Mouse (Mus musculus) CH12.LX (cell line): ENCODE measurements at regions not wholly inside any gene's neighbourhood (a gene's known extent, or its start where the extent isn't known, plus 50 kb on each side); places are given as distances from the start of the nearest gene placed in this dataset.

Experiments used
- DNase-seq: peaks from one replicate; pipeline ENCODE4 v3.0.0-alpha.2; 2013; ENCODE audit errors: extremely low read depth
- H3K27ac ChIP-seq: 2 replicates; pipeline ENCODE4 v1.5.1; 2012; ENCODE audit warnings: low read depth, mild to moderate bottlenecking, control low read depth, moderate library complexity; ENCODE audit not compliant: insufficient read depth
- H3K27me3 ChIP-seq: replicated peaks from 2 replicates; pipeline ENCODE3; 2012; ENCODE audit warnings: inconsistent platforms
- H3K36me3 ChIP-seq, 2 experiments: replicated peaks in 1 of 2; 2 replicates each; pipeline versions ENCODE3 to v1.6.1; 2012; ENCODE audit warnings: inconsistent platforms in 1 of 2, low read length in 1 of 2, mild to moderate bottlenecking in 1 of 2, mixed read lengths in 1 of 2, moderate library complexity in 1 of 2; ENCODE audit not compliant: control insufficient read depth in 1 of 2, insufficient read depth in 1 of 2
- H3K4me1 ChIP-seq, 2 experiments: 2 replicates each; pipeline ENCODE4 v1.6.1; 2012; ENCODE audit warnings: inconsistent platforms in 1 of 2, moderate library complexity in 1 of 2; ENCODE audit not compliant: insufficient read depth in 2 of 2, control insufficient read depth in 1 of 2
- H3K4me2 ChIP-seq: 2 replicates; pipeline ENCODE4 v1.6.1; 2012; ENCODE audit warnings: low read depth, mild to moderate bottlenecking, control low read depth; ENCODE audit not compliant: poor library complexity, insufficient read depth, severe bottlenecking
- H3K4me3 ChIP-seq, 3 experiments: fragments of 150-350 bp in 1 of 3; sonication (generic) in 1 of 3; replicated peaks in 1 of 3; 2 replicates each; pipeline versions ENCODE3 to v1.5.1; 2011 to 2012; ENCODE audit warnings: low read depth in 2 of 3, low read length in 2 of 3, mild to moderate bottlenecking in 2 of 3, moderate library complexity in 2 of 3, control low read depth in 1 of 3, improper control_type of control experiment in 1 of 3, inconsistent platforms in 1 of 3, mixed read lengths in 1 of 3; ENCODE audit not compliant: poor library complexity in 1 of 3
- H3K79me2 ChIP-seq: replicated peaks from 2 replicates; pipeline ENCODE4 v1.6.1; 2012; ENCODE audit warnings: mild to moderate bottlenecking, moderate library complexity; ENCODE audit not compliant: control insufficient read depth, poor library complexity, insufficient read depth, severe bottlenecking; ENCODE audit errors: extremely low read depth
- H3K9ac ChIP-seq: 2 replicates; pipeline ENCODE4 v1.6.1; 2012; ENCODE audit warnings: low read depth, mild to moderate bottlenecking, control low read depth, moderate library complexity; ENCODE audit not compliant: insufficient read depth
- H3K9me3 ChIP-seq: replicated peaks from 2 replicates; pipeline ENCODE3; 2012; ENCODE audit warnings: low read length, inconsistent platforms, mixed read lengths
- E2F4 ChIP-seq: IDR thresholded peaks from 2 replicates; pipeline ENCODE4 v1.6.1; 2011; ENCODE audit warnings: low read depth, low read length, improper control_type of control experiment; ENCODE audit not compliant: insufficient replicate concordance
- EP300 ChIP-seq: IDR thresholded peaks from 2 replicates; pipeline ENCODE4 v1.6.1; 2011; ENCODE audit warnings: low read length, improper control_type of control experiment
- ETS1 ChIP-seq: conservative IDR thresholded peaks from 2 replicates; pipeline ENCODE4 v1.6.1; 2012; ENCODE audit warnings: low read depth, mild to moderate bottlenecking, inconsistent platforms, low read length, improper control_type of control experiment, moderate library complexity
- HCFC1 ChIP-seq: IDR thresholded peaks from 2 replicates; pipeline ENCODE4 v1.6.1; 2012; ENCODE audit warnings: low read depth, mild to moderate bottlenecking, inconsistent platforms, low read length, improper control_type of control experiment
- IRF4 ChIP-seq: IDR thresholded peaks from 2 replicates; pipeline ENCODE4 v1.6.1; 2014; ENCODE audit warnings: low read depth, mild to moderate bottlenecking, inconsistent platforms, low read length, improper control_type of control experiment
- KAT2A ChIP-seq: IDR thresholded peaks from 2 replicates; pipeline ENCODE4 v1.6.1; 2012; ENCODE audit warnings: low read length, improper control_type of control experiment, inconsistent platforms; ENCODE audit not compliant: insufficient replicate concordance
- MAFK ChIP-seq: IDR thresholded peaks from 2 replicates; pipeline ENCODE4 v1.6.1; 2011; ENCODE audit warnings: low read length, improper control_type of control experiment; ENCODE audit not compliant: insufficient replicate concordance
- MEF2A ChIP-seq: IDR thresholded peaks from 2 replicates; pipeline ENCODE4 v1.6.1; 2014; ENCODE audit warnings: low read depth, mild to moderate bottlenecking, inconsistent platforms, low read length, improper control_type of control experiment, borderline replicate concordance
- MXI1 ChIP-seq: IDR thresholded peaks from 2 replicates; pipeline ENCODE4 v1.6.1; 2011; ENCODE audit warnings: mild to moderate bottlenecking, low read depth, low read length, improper control_type of control experiment
- MYC ChIP-seq: IDR thresholded peaks from 2 replicates; pipeline ENCODE4 v1.6.1; 2011; ENCODE audit warnings: low read depth, mild to moderate bottlenecking, improper control_type of control experiment, low read length
- TBP ChIP-seq: conservative IDR thresholded peaks from 2 replicates; pipeline ENCODE4 v1.6.1; 2011; ENCODE audit warnings: low read depth, low read length, improper control_type of control experiment
- TCF12 ChIP-seq: IDR thresholded peaks from 2 replicates; pipeline ENCODE4 v1.6.1; 2014; ENCODE audit warnings: low read depth, mild to moderate bottlenecking, inconsistent platforms, low read length, improper control_type of control experiment
- ZKSCAN1 ChIP-seq: IDR thresholded peaks from 2 replicates; pipeline ENCODE4 v1.6.1; 2012; ENCODE audit warnings: low read depth, inconsistent platforms, low read length, improper control_type of control experiment, borderline replicate concordance
- ZNF384 ChIP-seq: IDR thresholded peaks from 2 replicates; pipeline ENCODE4 v1.6.1; 2012; ENCODE audit warnings: low read depth, low read length, improper control_type of control experiment, inconsistent platforms
- dilution Hi-C: fragments of 300-500 bp; cut with MboI; formaldehyde crosslinking; loops from 2 replicates; pipeline ENCODE4 v1.14.3; 2020; ENCODE audit warnings: low sequenced_read_pairs; ENCODE audit not compliant: extremely low pct_unique_long_range_greater_than_20kb, extremely low pct_ligation_motif_present
- in situ Hi-C: fragments of 300-500 bp; cut with MboI; formaldehyde crosslinking; loops from 3 replicates; pipeline ENCODE4 v1.14.3; 2019; ENCODE audit warnings: low sequenced_read_pairs, low pct_ligation_motif_present, low pct_unique_long_range_greater_than_20kb, mixed read lengths

- Histone ChIP-seq H3K27ac (no peak overlapping the region), H3K9me3 (no peaks in the 10 kb centered on the region), H3K4me1 (peaks cover 2 to 30% of the 10 kb centered on the region in 2 experiments; a peak in 2 of 4 replicates), H3K4me3 (no peak overlapping the region), H3K9ac (peak overlapping the region; percentile 53), H3K27me3 (no peaks in the 10 kb centered on the region), H3K79me2 (no peaks in the 10 kb centered on the region), H3K36me3 (no peaks in the 10 kb centered on the region), H3K4me2 (peak overlapping the region; percentile 83)
- in situ Hi-C loops = no loop called here
- no peak for TF ChIP-seq E2F4
- peak; percentile 64; the same call in 1 of the 2 replicates for TF ChIP-seq MEF2A
- TF ChIP-seq MYC = peak; percentile 60; the same call in 1 of the 2 replicates
- peak; percentile 23; the same call in 1 of the 2 replicates for TF ChIP-seq ETS1
- no peak for TF ChIP-seq KAT2A
- TF ChIP-seq MAFK = no peak
- TF ChIP-seq MXI1 = no peak
- TF ChIP-seq IRF4 = peak; percentile 36; the same call in 1 of the 2 replicates
- TF ChIP-seq ZKSCAN1 = no peak
- TF ChIP-seq TBP = no peak
- no peak for TF ChIP-seq ZNF384
- TF ChIP-seq EP300 = 0 out of 2 replicates have a peak, but pooled peaks have one; percentile 29
- no peak for TF ChIP-seq HCFC1
- TF ChIP-seq TCF12 = peak; percentile 22; the same call in 1 of the 2 replicates
- dilution Hi-C loops = no loop called here
- DNase-seq = peak; percentile 25
Observed at GRCm38 (mm10) chr10:119293372-119293771, 53.5 kb upstream of the Cand1 start.
